Mouse (Mus musculus): Measurements from ENCODE around the gene Klhdc7a. TPM values are rescaled to one million over a fixed set of nuclear protein-coding genes. Genes with fewer than 3 reads are reported as not detected.

Klhdc7a gene
- total and polyA plus RNA-seq, 3 experiments = under 0.01 TPM; not detected in 2

GRCm38 (mm10) chr4:139947341-139947740 lies 20.5 kb downstream of the Klhdc7a start:
- no peaks in the 10 kb centered on the region for H3K4me1 ChIP-seq (ENCODE audit: control insufficient read depth in 1 of 2, insufficient read depth in 2 of 2, low read length in 2 of 2)
- no peak for DNase-seq (ENCODE audit: low read depth, low spot score)
- TF ChIP-seq TAL1 (IDR thresholded peaks at IDR 0.05; ENCODE audit: low read length) (no peak), USF1 (IDR thresholded peaks at IDR 0.05; ENCODE audit: low read depth, low read length) (no peak), E2F4 (IDR thresholded peaks at IDR 0.05; ENCODE audit: borderline replicate concordance, low read depth, low read length) (no peak), POLR2AphosphoS2 (IDR thresholded peaks at IDR 0.05; ENCODE audit: low read length) (no peak), POLR2AphosphoS5 (IDR thresholded peaks at IDR 0.05; ENCODE audit: borderline replicate concordance, low read depth, low read length) (no peak), ETS1 (IDR thresholded peaks at IDR 0.05; ENCODE audit: low read depth, low read length) (no peak), CHD2 (IDR thresholded peaks at IDR 0.05; ENCODE audit: low read length) (no peak), MXI1 (IDR thresholded peaks at IDR 0.05; ENCODE audit: low read depth, low read length) (no peak), BHLHE40 (IDR thresholded peaks at IDR 0.05; ENCODE audit: borderline replicate concordance, low read depth, low read length) (no peak), GABPA (IDR thresholded peaks at IDR 0.05; ENCODE audit: low read depth, low read length) (no peak), ZC3H11A (IDR thresholded peaks at IDR 0.05; ENCODE audit: low read depth, low read length) (no peak), RAD21 (IDR thresholded peaks at IDR 0.05; ENCODE audit: low read depth, low read length) (no peak), ZNF384 (IDR thresholded peaks at IDR 0.05; ENCODE audit: low read depth, low read length) (no peak), RCOR1 (IDR thresholded peaks at IDR 0.05; ENCODE audit: low read depth, low read length) (no peak), TCF12 (IDR thresholded peaks at IDR 0.05; ENCODE audit: low read depth, low read length) (no peak)
- H3K27me3 ChIP-seq (ENCODE audit: control insufficient read depth in 1 of 2, insufficient read depth in 2 of 2, low read length in 2 of 2) = no peaks in the 10 kb centered on the region
- no peak overlapping the region for H3K27ac ChIP-seq (ENCODE audit: control insufficient read depth, low read depth, low read length)
- H3K79me2 ChIP-seq (ENCODE audit: control insufficient read depth, insufficient read depth, low read length, poor library complexity) = no peaks in the 10 kb centered on the region
- H3K4me3 ChIP-seq (ENCODE audit: control insufficient read depth in 1 of 2, insufficient read depth in 1 of 2, low read depth in 2 of 2, low read length in 2 of 2) = no peak overlapping the region
- H3K9me3 ChIP-seq (replicated peaks; ENCODE audit: insufficient read depth, low read length) = no peaks in the 10 kb centered on the region
- no peaks in the 10 kb centered on the region for H3K36me3 ChIP-seq (ENCODE audit: control insufficient read depth in 1 of 2, insufficient read depth in 2 of 2, low read length in 2 of 2)
- no peak overlapping the region for H3K9ac ChIP-seq (ENCODE audit: control insufficient read depth, low read depth, low read length, poor library complexity, severe bottlenecking)

DNA sequence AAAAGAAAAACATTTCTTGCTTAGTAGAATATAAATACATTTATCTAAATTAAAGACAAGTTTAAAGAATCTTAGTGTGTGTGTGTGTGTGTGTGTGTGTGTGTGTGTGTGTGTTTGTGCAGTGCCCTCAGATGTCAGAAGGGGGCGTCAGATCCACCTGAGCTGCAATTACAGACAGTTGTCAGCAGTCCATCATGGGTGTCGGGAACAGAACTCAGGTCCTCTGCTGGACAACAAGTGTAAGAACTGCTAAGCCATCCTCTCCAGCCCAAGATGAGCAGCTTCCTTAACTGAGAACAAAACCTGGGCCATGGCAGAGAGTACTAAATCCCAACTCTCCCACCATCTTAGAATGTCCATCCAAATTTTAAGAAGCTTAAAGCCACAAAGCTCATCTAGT lies 26.0 kb downstream of the Klhdc7a start:
- no peaks in the 10 kb centered on the region for H3K27me3 ChIP-seq (ENCODE audit: control insufficient read depth in 1 of 2, insufficient read depth in 2 of 2, low read length in 2 of 2)
- H3K79me2 ChIP-seq (ENCODE audit: control insufficient read depth, insufficient read depth, low read length, poor library complexity) = no peaks in the 10 kb centered on the region
- H3K4me1 ChIP-seq (ENCODE audit: control insufficient read depth in 1 of 2, insufficient read depth in 2 of 2, low read length in 2 of 2) = no peaks in the 10 kb centered on the region
- no peak for DNase-seq (ENCODE audit: low read depth, low spot score)
- no peak for TF ChIP-seq ETS1 (IDR thresholded peaks at IDR 0.05; ENCODE audit: low read depth, low read length)
- no peak for TF ChIP-seq POLR2AphosphoS2 (IDR thresholded peaks at IDR 0.05; ENCODE audit: low read length)
- TF ChIP-seq TAL1 (IDR thresholded peaks at IDR 0.05; ENCODE audit: low read length) = no peak
- TF ChIP-seq MYB (IDR thresholded peaks at IDR 0.05; ENCODE audit: low read depth, low read length) = no peak
- no peak for TF ChIP-seq USF1 (IDR thresholded peaks at IDR 0.05; ENCODE audit: low read depth, low read length)
- TF ChIP-seq KAT2A (conservative IDR thresholded peaks at IDR 0.05; ENCODE audit: low read depth, low read length) = no peak
- no peak for TF ChIP-seq CTCF (IDR thresholded peaks at IDR 0.05 in 2 of 3, conservative IDR thresholded peaks at IDR 0.05 in 1 of 3; ENCODE audit: control insufficient read depth in 1 of 3, insufficient read depth in 1 of 3, low read depth in 2 of 3, low read length in 3 of 3, poor library complexity in 1 of 3, severe bottlenecking in 1 of 3)
- TF ChIP-seq NELFE (IDR thresholded peaks at IDR 0.05; ENCODE audit: low read depth, low read length) = no peak
- TF ChIP-seq CHD1 (IDR thresholded peaks at IDR 0.05; ENCODE audit: low read depth, low read length) = no peak
- no peak for TF ChIP-seq UBTF (IDR thresholded peaks at IDR 0.05; ENCODE audit: borderline replicate concordance, insufficient read depth, low read depth, low read length)
- TF ChIP-seq MEF2A (IDR thresholded peaks at IDR 0.05; ENCODE audit: extremely low read depth, insufficient replicate concordance, low read depth, low read length, poor library complexity, severe bottlenecking) = no peak
- no peak for TF ChIP-seq ELF1 (IDR thresholded peaks at IDR 0.05; ENCODE audit: low read depth, low read length)
- TF ChIP-seq ZC3H11A (IDR thresholded peaks at IDR 0.05; ENCODE audit: low read depth, low read length) = no peak
- no peak for TF ChIP-seq NRF1 (IDR thresholded peaks at IDR 0.05; ENCODE audit: insufficient read depth, low read depth, low read length, poor library complexity, severe bottlenecking)
- no peak for TF ChIP-seq USF2 (IDR thresholded peaks at IDR 0.05; ENCODE audit: borderline replicate concordance in 1 of 2, insufficient read depth in 1 of 2, low read depth in 1 of 2, low read length in 2 of 2)
- no peak for TF ChIP-seq ZMIZ1 (IDR thresholded peaks at IDR 0.05; ENCODE audit: low read depth, low read length)
- no peak for TF ChIP-seq ZNF384 (IDR thresholded peaks at IDR 0.05; ENCODE audit: low read depth, low read length)
- H3K9me3 ChIP-seq (replicated peaks; ENCODE audit: insufficient read depth, low read length) = no peaks in the 10 kb centered on the region
- no peak overlapping the region for H3K4me3 ChIP-seq (ENCODE audit: control insufficient read depth in 1 of 2, insufficient read depth in 1 of 2, low read depth in 2 of 2, low read length in 2 of 2)
- H3K9ac ChIP-seq (ENCODE audit: control insufficient read depth, low read depth, low read length, poor library complexity, severe bottlenecking) = no peak overlapping the region
- no peak overlapping the region for H3K27ac ChIP-seq (ENCODE audit: control insufficient read depth, low read depth, low read length)
- no peaks in the 10 kb centered on the region for H3K36me3 ChIP-seq (ENCODE audit: control insufficient read depth in 1 of 2, insufficient read depth in 2 of 2, low read length in 2 of 2)

Measured in MEL (cell line).